Mouse (Mus musculus): ENCODE data around the gene Yme1l1. TPM values are rescaled to one million over a fixed set of nuclear protein-coding genes. Genes with fewer than 3 reads are reported as not detected.

Yme1l1 gene
- 69.1 TPM for polyA plus RNA-seq (2015; fragmentation: Illumina TruSeq; extraction: RNeasy Lipid Tissue Mini Kit (QIAGEN cat#74804); ENCODE audit: low read depth, low replicate concordance)

DNA sequence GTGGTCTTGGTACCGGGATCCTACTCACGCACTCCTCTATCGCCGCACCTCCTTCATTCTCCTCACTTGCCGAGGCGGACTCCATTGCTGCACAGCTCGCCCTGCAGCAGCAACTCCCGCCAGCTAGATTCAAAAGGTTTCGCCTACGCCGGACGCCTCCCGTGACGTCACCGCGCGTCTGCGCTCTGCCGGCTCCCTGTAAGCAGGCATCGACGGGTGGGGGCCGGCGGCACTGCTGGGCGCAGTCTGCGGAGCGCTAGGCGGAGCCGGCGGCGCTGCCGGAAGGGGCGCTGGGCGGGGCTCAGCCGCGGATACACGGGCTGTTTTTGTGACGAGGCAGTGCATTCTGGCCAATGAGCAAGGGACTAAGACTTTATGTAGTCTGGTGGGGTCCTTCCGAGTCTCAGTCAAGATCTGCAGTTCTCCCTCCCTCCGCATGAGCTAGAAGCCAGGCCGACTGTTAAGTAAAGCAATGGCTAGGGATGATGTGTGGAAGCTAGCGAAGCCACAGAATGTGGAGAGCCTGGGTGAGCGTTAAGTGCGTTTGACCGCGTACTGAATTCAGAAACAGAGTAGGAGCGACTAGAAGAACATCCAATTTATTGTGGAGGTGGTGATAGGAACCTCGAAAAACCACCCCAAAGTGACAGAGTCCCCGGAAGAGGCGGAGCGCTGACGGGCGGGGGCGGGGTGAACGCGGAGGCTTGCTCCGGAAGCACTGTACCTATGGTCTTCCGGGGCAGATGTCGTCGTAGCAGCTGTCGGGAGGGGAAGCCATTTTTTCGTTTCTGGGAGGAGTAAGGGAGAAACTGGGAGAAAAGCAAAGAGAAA lies at the start of gene Yme1l1, which contains the start of gene Mastl:
Gene Yme1l1 (plus strand): TSS at position 593 of the 831 bp plus-strand sequence.
Gene Mastl (minus strand): TSS at position 248 of the 831 bp plus-strand sequence.

GRCm38 (mm10) chr2:23207070-23207526 lies 50.9 kb downstream of the Yme1l1 start, which contains the start of gene 4931423N10Rik:
TSS of gene 4931423N10Rik (plus strand) at chr2:23207476.

Other genes starting within 250 kb of the Yme1l1 start
- gene Abi1, start 116.1 kb upstream of the Yme1l1 start, polyA plus RNA-seq (2015; fragmentation: Illumina TruSeq; extraction: RNeasy Lipid Tissue Mini Kit (QIAGEN cat#74804); ENCODE audit: low read depth, low replicate concordance) = 128 TPM
- gene Acbd5, start 88.2 kb upstream of the Yme1l1 start, polyA plus RNA-seq (2015; fragmentation: Illumina TruSeq; extraction: RNeasy Lipid Tissue Mini Kit (QIAGEN cat#74804); ENCODE audit: low read depth, low replicate concordance) = 68.0 TPM
- gene Mastl, start 345 bp upstream of the Yme1l1 start, polyA plus RNA-seq (2015; fragmentation: Illumina TruSeq; extraction: RNeasy Lipid Tissue Mini Kit (QIAGEN cat#74804); ENCODE audit: low read depth, low replicate concordance) = 0.52 TPM
- gene 4931423N10Rik, start 51.1 kb downstream of the Yme1l1 start, polyA plus RNA-seq (2015; fragmentation: Illumina TruSeq; extraction: RNeasy Lipid Tissue Mini Kit (QIAGEN cat#74804); ENCODE audit: low read depth, low replicate concordance) = 0.24 TPM
- 3.0 TPM for gene Nxph2, start 164.9 kb downstream of the Yme1l1 start, polyA plus RNA-seq (2015; fragmentation: Illumina TruSeq; extraction: RNeasy Lipid Tissue Mini Kit (QIAGEN cat#74804); ENCODE audit: low read depth, low replicate concordance)